Mouse (Mus musculus): ENCODE results near the gene Sugct.

GRCm38 (mm10) chr13:17708784-17709311, 13.5 kb upstream of the Sugct start:
- no peak for TF ChIP-seq TAL1 (IDR thresholded peaks at IDR 0.05; ENCODE audit: low read length)
- TF ChIP-seq GATA1 (IDR thresholded peaks at IDR 0.05; ENCODE audit: low read length), result no peak
